ENCODE assay signal across 28 mouse cellular contexts in genomic region chr11:59392300-59392699, GRCm38 (mm10). TPM values are rescaled to one million over a fixed set of nuclear protein-coding genes. Genes with fewer than 3 reads are reported as not detected.
DNase-seq lines count a peak whose midpoint lies in the region.
"Had no signal": no experiment of that assay in that cellular context is flagged by ENCODE, and none has a peak within 500 bp of the region (broad histone marks: within the 10 kb centered on the region; RNA-seq: fewer than 3 reads in every experiment).

No protein-coding gene starts in this region.

- H3K4me3 ChIP-seq in embryonic facial prominence, embryonic 10.5 days = no peak overlapping the region
- peak overlapping the region; percentile 21 for H3K4me3 ChIP-seq in macrophage (ENCODE audit: inconsistent target)
- H3K4me3 ChIP-seq: lung, embryonic 15.5 days; midbrain, embryonic 15.5 days; neural tube, embryonic 15.5 days; stomach, embryonic 15.5 days had no signal

- no peaks in the 10 kb centered on the region for H3K79me2 ChIP-seq in macrophage (ENCODE audit: inconsistent target)

- WGBS in embryonic facial prominence, embryonic 10.5 days = 74% methylated on average over 6 of the region's 6 CpGs
- 6% methylated on average over 6 of the region's 6 CpGs for WGBS in macrophage (ENCODE audit: missing documents)

- no peaks in the 10 kb centered on the region for H3K27me3 ChIP-seq in embryonic facial prominence, embryonic 10.5 days (replicated peaks; ENCODE audit: low read depth, poor library complexity, severe bottlenecking)
- H3K27me3 ChIP-seq: lung, embryonic 15.5 days; midbrain, embryonic 15.5 days; neural tube, embryonic 15.5 days; stomach, embryonic 15.5 days had no signal

- H3K36me3 ChIP-seq in embryonic facial prominence, embryonic 10.5 days (replicated peaks) = peaks cover 4% of the 10 kb centered on the region; the same call in 1 of the 2 replicates
- no peaks in the 10 kb centered on the region for H3K36me3 ChIP-seq in macrophage (ENCODE audit: inconsistent target)
- H3K36me3 ChIP-seq: lung, embryonic 15.5 days; midbrain, embryonic 15.5 days; stomach, embryonic 15.5 days had no signal

- 0 out of 2 replicates have a peak overlapping the region, but pooled peaks have one; percentile 57 for H3K27ac ChIP-seq in embryonic facial prominence, embryonic 10.5 days (replicated peaks)
- peak overlapping the region; percentile 97 for H3K27ac ChIP-seq in macrophage
- H3K27ac ChIP-seq: hindbrain, embryonic 14.5 days; liver, embryonic 14.5 days; lung, embryonic 15.5 days; midbrain, embryonic 15.5 days; neural tube, embryonic 15.5 days; stomach, embryonic 15.5 days had no signal

- no peaks in the 10 kb centered on the region for H3K9me3 ChIP-seq in embryonic facial prominence, embryonic 10.5 days
- H3K9me3 ChIP-seq: lung, embryonic 15.5 days; midbrain, embryonic 15.5 days; neural tube, embryonic 15.5 days; stomach, embryonic 15.5 days had no signal

- intact Hi-C loops in left cerebral cortex, postnatal 36 days (cut with DNase I) = no loop called here

- H3K4me1 ChIP-seq in embryonic facial prominence, embryonic 10.5 days = peaks cover 41% of the 10 kb centered on the region

- DNase-seq in 3T3-L1 (ENCODE audit: low read depth, low spot score) (peak; percentile 34), 416B (ENCODE audit: low read depth) (peak; percentile 51)
- DNase-seq in embryonic facial prominence, embryonic 10.5 days (ENCODE audit: low spot score) = no peak
- DNase-seq in left cerebral cortex, postnatal 36 days (ENCODE audit: low spot score in 2 of 2) = no peak
- no peak for DNase-seq in spleen, postnatal 14 days (ENCODE audit: low spot score in 2 of 2)
- DNase-seq in yolk sac, embryonic 10.5 days (ENCODE audit: low spot score) = no peak
- DNase-seq: cerebellum, adult 2 months; cerebellum, postnatal 36 days; heart, adult 11 months; heart, postnatal 36 days; kidney, adult 8-10 months; kidney, postnatal 25 days; lung, postnatal 4 days; right cerebral cortex, postnatal 14 days had no signal

RNA-seq across cellular contexts. Expression of gene Prss38, which starts 16.8 kb away (rescaled TPM):
- polyA plus RNA-seq in embryonic facial prominence, embryonic 10.5 days (2016; fragmentation: Nextera tagmentation; extraction: Ambion mirVana) = not detected in 2 replicates
- total RNA-seq in macrophage (2018; cell fraction: chromatin; rRNA removed) = not detected
- total RNA-seq in macrophage (2018; cell fraction: cytosol; rRNA removed) = not detected
- total RNA-seq in macrophage (2018; cell fraction: nucleus; rRNA removed) = not detected
- 0.11 TPM in 1 of 3 replicates, not detected in the others for polyA plus RNA-seq in macrophage (2018)
- not detected for total RNA-seq in left cerebral cortex, postnatal 36 days (2021)
- total RNA-seq: gastrocnemius, adult 18-20 months; heart, postnatal 36 days; layer of hippocampus, adult 8-10 months; left cerebral cortex, adult 18-20 months had no signal
- polyA plus RNA-seq: cerebellum, adult 2 months; forebrain, embryonic 16.5 days; heart, embryonic 14.5 days; hindbrain, embryonic 14.5 days; intestine, embryonic 14.5 days; liver, embryonic 14.5 days; lung, embryonic 15.5 days; neural tube, embryonic 15.5 days; spleen, adult 2 months; stomach, embryonic 15.5 days had no signal

RNA-seq across cellular contexts. Expression of gene Jmjd4, which starts 57.5 kb away (rescaled TPM):
- polyA plus RNA-seq in embryonic facial prominence, embryonic 10.5 days (2016; fragmentation: Nextera tagmentation; extraction: Ambion mirVana) = 19.1 and 19.6 TPM in 2 replicates
- total RNA-seq in macrophage (2018; cell fraction: chromatin; rRNA removed) = 10 to 100 TPM in 7 of 26 experiments, 1 to 10 TPM in 19; 2.7 to 20.5 (median 6.8) TPM
- total RNA-seq in macrophage (2018; cell fraction: cytosol; rRNA removed) = 1 to 10 TPM; 1.7 to 5.6 (median 3.7) TPM
- 10 to 100 TPM in 5 of 26 experiments, 1 to 10 TPM in 21; 2.5 to 16.1 (median 4.6) TPM for total RNA-seq in macrophage (2018; cell fraction: nucleus; rRNA removed)
- 3.3 to 4.3 TPM (median 3.3 TPM) in 3 replicates for polyA plus RNA-seq in macrophage (2018)
- 10 to 100 TPM; 28.5 TPM for total RNA-seq in left cerebral cortex, postnatal 36 days (2021)

RNA-seq across cellular contexts. Expression of gene Snap47, which starts 58.7 kb away (rescaled TPM):
- 128 and 134 TPM in 2 replicates for polyA plus RNA-seq in embryonic facial prominence, embryonic 10.5 days (2016; fragmentation: Nextera tagmentation; extraction: Ambion mirVana)
- total RNA-seq in macrophage (2018; cell fraction: chromatin; rRNA removed) = 10 to 100 TPM in 13 of 26 experiments, 1 to 10 TPM in 12, under 1 TPM in 1; 0.88 to 23.7 (median 9.3) TPM
- total RNA-seq in macrophage (2018; cell fraction: cytosol; rRNA removed) = 10 to 100 TPM; 15.1 to 31.7 (median 20.0) TPM
- 10 to 100 TPM in 13 of 26 experiments, 1 to 10 TPM in 13; 3.4 to 21.8 (median 10.1) TPM for total RNA-seq in macrophage (2018; cell fraction: nucleus; rRNA removed)
- 20.2 to 31.5 TPM (median 30.9 TPM) in 3 replicates for polyA plus RNA-seq in macrophage (2018)
- total RNA-seq in left cerebral cortex, postnatal 36 days (2021) = 100 to 1,000 TPM; 375 to 429 TPM

Comparison
In these comparisons a context has a peak if more than half of its experiments do, and no peak if none do; other contexts are left out.
1. DNase-seq: peak in 3T3-L1 (single experiment) and 416B (single experiment); none in embryonic facial prominence, embryonic 10.5 days (single experiment), left cerebral cortex, postnatal 36 days (0 of 2), spleen, postnatal 14 days (0 of 2) and yolk sac, embryonic 10.5 days (single experiment).